Mouse (Mus musculus) layer of hippocampus, postnatal 14 days (tissue): ENCODE results near the gene Lrrtm1. TPM values are rescaled to one million over a fixed set of nuclear protein-coding genes. Genes with fewer than 3 reads are reported as not detected.

Experiments
- DNase-seq, 2 experiments: peaks; one replicate each; pipeline ENCODE4 v3.0.0; 2021 to 2022; ENCODE audit warnings: low spot score in 2 of 2, mixed read lengths in 1 of 2
- total RNA-seq, 2 experiments: library from RNA; stranded (reverse); gene quantifications; 2 replicates each; pipeline ENCODE4 v1.2.3; 2021

Gene Lrrtm1
- total RNA-seq, 2 experiments from 2014 or later: 114 to 119 TPM

- peak in 1 of 2 experiments; percentile 27 for DNase-seq
Observed at GRCm38 (mm10) chr6:77301305-77301704, 58.8 kb downstream of the Lrrtm1 start.

GRCm38 (mm10) chr6:77306796-77307195, 64.3 kb downstream of the Lrrtm1 start:
- no peak for DNase-seq
